Mouse (Mus musculus) stomach, embryonic 16.5 days (tissue): ENCODE measurements at regions not wholly inside any gene's neighbourhood (a gene's known extent, or its start where the extent isn't known, plus 50 kb on each side); places are given as distances from the start of the nearest gene placed in this dataset.

Experiments
- ATAC-seq: fragments of 200-750 bp; cut with Nextera tagmentation; 2 replicates; pipeline ENCODE4 v1.8.0; 2017; ENCODE audit warnings: moderate number of reproducible peaks, moderate TSS enrichment; ENCODE audit not compliant: insufficient read depth, low FRiP score
- H3K27ac ChIP-seq: fragments of 300-500 bp; sonication (generic); 2 replicates; pipeline ENCODE4 v1.5.1; 2014; ENCODE audit warnings: low read length
- H3K27me3 ChIP-seq: fragments of 300-500 bp; sonication (generic); 2 replicates; pipeline ENCODE4 v1.6.1; 2014; ENCODE audit warnings: low read length, control low read depth, mixed read lengths; ENCODE audit not compliant: control insufficient read depth, insufficient read depth
- H3K36me3 ChIP-seq: fragments of 300-500 bp; sonication (generic); 2 replicates; pipeline ENCODE4 v1.6.1; 2014; ENCODE audit warnings: low read length; ENCODE audit not compliant: control insufficient read depth, insufficient read depth
- H3K4me1 ChIP-seq: fragments of 300-500 bp; sonication (generic); 2 replicates; pipeline ENCODE4 v1.6.1; 2014; ENCODE audit warnings: low read length, control low read depth, mixed read lengths; ENCODE audit not compliant: control insufficient read depth, insufficient read depth
- H3K4me2 ChIP-seq: fragments of 300-500 bp; sonication (generic); 2 replicates; pipeline ENCODE4 v1.6.1; 2014; ENCODE audit warnings: low read depth, low read length, mixed read lengths
- H3K4me3 ChIP-seq: fragments of 300-500 bp; sonication (generic); replicated peaks from 2 replicates; pipeline ENCODE4 v1.5.1; 2014; ENCODE audit warnings: mild to moderate bottlenecking, low read length
- H3K9ac ChIP-seq: fragments of 300-500 bp; sonication (generic); 2 replicates; pipeline ENCODE4 v1.6.1; 2014; ENCODE audit warnings: low read length
- H3K9me3 ChIP-seq: fragments of 300-500 bp; sonication (generic); replicated peaks from 2 replicates; pipeline ENCODE4 v1.6.1; 2016; ENCODE audit warnings: low read length, control low read depth; ENCODE audit not compliant: control insufficient read depth
- WGBS: fragments of 180-500 bp; shearing (Covaris S2); extraction: QIAGEN DNeasy Blood & Tissue Kit; methylation state at CpG from one replicate; pipeline ENCODE4 v1.1.7; 2014; 5-methylcytosine and 5-hydroxymethylcytosine counted together

GRCm38 (mm10) chr12:38717642-38718252, 61.4 kb upstream of the Etv1 start:
- Histone ChIP-seq H3K4me2 (no peak overlapping the region), H3K27ac (peak overlapping the region; percentile 33; the same call in 1 of the 2 replicates), H3K4me3 (no peak overlapping the region), H3K4me1 (no peaks in the 10 kb centered on the region), H3K9ac (no peak overlapping the region), H3K9me3 (no peaks in the 10 kb centered on the region), H3K36me3 (no peaks in the 10 kb centered on the region), H3K27me3 (no peaks in the 10 kb centered on the region)
- 50% methylated on average over 6 of the region's 6 CpGs for WGBS
- ATAC-seq, result no peak
